Mouse (Mus musculus): Measurements from ENCODE around the gene Mgat5. TPM values are rescaled to one million over a fixed set of nuclear protein-coding genes. Genes with fewer than 3 reads are reported as not detected.

Mgat5 gene
- polyA plus RNA-seq, 1 experiment from 2014 or later = 7.2 TPM

GRCm38 (mm10) chr1:127260969-127261368, 56.2 kb downstream of the Mgat5 start:
- Histone ChIP-seq H3K27ac (ENCODE audit: low read depth, low read length) (no peak overlapping the region), H3K9ac (ENCODE audit: low read length) (no peak overlapping the region), H3K36me3 (ENCODE audit: control insufficient read depth, insufficient read depth, low read length) (no peaks in the 10 kb centered on the region), H3K4me3 (ENCODE audit: low read depth, low read length) (no peak overlapping the region), H3K4me2 (ENCODE audit: low read depth) (no peak overlapping the region), H3K9me3 (ENCODE audit: control insufficient read depth, low read length) (no peaks in the 10 kb centered on the region), H3K27me3 (ENCODE audit: control insufficient read depth, insufficient read depth, low read length) (no peaks in the 10 kb centered on the region), H3K4me1 (ENCODE audit: control insufficient read depth, insufficient read depth, low read length) (no peaks in the 10 kb centered on the region)
- DNase-seq (ENCODE audit: low spot score) (no peak), ATAC-seq (ENCODE audit: insufficient read depth, low FRiP score, low TSS enrichment) (no peak)
- 54% methylated on average over 6 of the region's 6 CpGs for WGBS

- WGBS = 76% methylated on average over 13 of the region's 13 CpGs
- H3K4me3 ChIP-seq (ENCODE audit: low read depth, low read length) = no peak overlapping the region
- no peak overlapping the region for H3K27ac ChIP-seq (ENCODE audit: low read depth, low read length)
- no peak for ATAC-seq (ENCODE audit: insufficient read depth, low FRiP score, low TSS enrichment)
- H3K9me3 ChIP-seq (ENCODE audit: control insufficient read depth, low read length) = no peaks in the 10 kb centered on the region
- peak; percentile 26 for DNase-seq (ENCODE audit: low spot score)
- H3K9ac ChIP-seq (ENCODE audit: low read length) = no peak overlapping the region
- no peaks in the 10 kb centered on the region for H3K27me3 ChIP-seq (ENCODE audit: control insufficient read depth, insufficient read depth, low read length)
- no peaks in the 10 kb centered on the region for H3K4me1 ChIP-seq (ENCODE audit: control insufficient read depth, insufficient read depth, low read length)
- no peak overlapping the region for H3K4me2 ChIP-seq (ENCODE audit: low read depth)
- H3K36me3 ChIP-seq (ENCODE audit: control insufficient read depth, insufficient read depth, low read length) = no peaks in the 10 kb centered on the region
Observed at GRCm38 (mm10) chr1:127262170-127262837, 57.5 kb downstream of the Mgat5 start.

- no peak overlapping the region for H3K9ac ChIP-seq (ENCODE audit: low read length)
- DNase-seq (ENCODE audit: low spot score) (peak; percentile 31), ATAC-seq (ENCODE audit: insufficient read depth, low FRiP score, low TSS enrichment) (peak; percentile 35; the same call in 1 of the 2 replicates)
- 69% methylated on average over 5 of the region's 5 CpGs for WGBS
- no peaks in the 10 kb centered on the region for H3K9me3 ChIP-seq (ENCODE audit: control insufficient read depth, low read length)
- H3K4me1 ChIP-seq (ENCODE audit: control insufficient read depth, insufficient read depth, low read length) = no peaks in the 10 kb centered on the region
- no peak overlapping the region for H3K27ac ChIP-seq (ENCODE audit: low read depth, low read length)
- H3K27me3 ChIP-seq (ENCODE audit: control insufficient read depth, insufficient read depth, low read length) = no peaks in the 10 kb centered on the region
- H3K4me3 ChIP-seq (ENCODE audit: low read depth, low read length) = no peak overlapping the region
- H3K36me3 ChIP-seq (ENCODE audit: control insufficient read depth, insufficient read depth, low read length) = no peaks in the 10 kb centered on the region
- H3K4me2 ChIP-seq (ENCODE audit: low read depth) = no peak overlapping the region
Observed at GRCm38 (mm10) chr1:127267985-127268384, 63.2 kb downstream of the Mgat5 start.

- no peaks in the 10 kb centered on the region for H3K36me3 ChIP-seq (ENCODE audit: control insufficient read depth, insufficient read depth, low read length)
- WGBS = 82% methylated on average over 3 of the region's 3 CpGs
- no peak for DNase-seq (ENCODE audit: low spot score)
Observed at GRCm38 (mm10) chr1:127269343-127269742, 64.5 kb downstream of the Mgat5 start.

GRCm38 (mm10) chr1:127270273-127271020, 65.6 kb downstream of the Mgat5 start:
- 83% methylated on average over 13 of the region's 13 CpGs for WGBS
- Histone ChIP-seq H3K9ac (ENCODE audit: low read length) (no peak overlapping the region), H3K27ac (ENCODE audit: low read depth, low read length) (no peak overlapping the region), H3K9me3 (ENCODE audit: control insufficient read depth, low read length) (no peaks in the 10 kb centered on the region), H3K4me3 (ENCODE audit: low read depth, low read length) (no peak overlapping the region), H3K27me3 (ENCODE audit: control insufficient read depth, insufficient read depth, low read length) (no peaks in the 10 kb centered on the region), H3K4me1 (ENCODE audit: control insufficient read depth, insufficient read depth, low read length) (no peaks in the 10 kb centered on the region), H3K4me2 (ENCODE audit: low read depth) (no peak overlapping the region), H3K36me3 (ENCODE audit: control insufficient read depth, insufficient read depth, low read length) (no peaks in the 10 kb centered on the region)
- ATAC-seq (ENCODE audit: insufficient read depth, low FRiP score, low TSS enrichment) (no peak), DNase-seq (ENCODE audit: low spot score) (no peak)

More at GRCm38 (mm10) chr1:127269343-127269742, 64.5 kb downstream of the Mgat5 start:
- no peaks in the 10 kb centered on the region for H3K27me3 ChIP-seq (ENCODE audit: control insufficient read depth, insufficient read depth, low read length)
- ATAC-seq (ENCODE audit: insufficient read depth, low FRiP score, low TSS enrichment) = no peak
- no peak overlapping the region for H3K27ac ChIP-seq (ENCODE audit: low read depth, low read length)
- no peak overlapping the region for H3K4me2 ChIP-seq (ENCODE audit: low read depth)
- H3K9ac ChIP-seq (ENCODE audit: low read length) = no peak overlapping the region
- no peaks in the 10 kb centered on the region for H3K9me3 ChIP-seq (ENCODE audit: control insufficient read depth, low read length)
- no peaks in the 10 kb centered on the region for H3K4me1 ChIP-seq (ENCODE audit: control insufficient read depth, insufficient read depth, low read length)
- no peak overlapping the region for H3K4me3 ChIP-seq (ENCODE audit: low read depth, low read length)

- H3K27me3 ChIP-seq (ENCODE audit: control insufficient read depth, insufficient read depth, low read length) = no peaks in the 10 kb centered on the region
- no peaks in the 10 kb centered on the region for H3K9me3 ChIP-seq (ENCODE audit: control insufficient read depth, low read length)
- no peak for DNase-seq (ENCODE audit: low spot score)
- H3K27ac ChIP-seq (ENCODE audit: low read depth, low read length) = no peak overlapping the region
- H3K9ac ChIP-seq (ENCODE audit: low read length) = no peak overlapping the region
- ATAC-seq (ENCODE audit: insufficient read depth, low FRiP score, low TSS enrichment) = no peak
- no peaks in the 10 kb centered on the region for H3K36me3 ChIP-seq (ENCODE audit: control insufficient read depth, insufficient read depth, low read length)
- 95% methylated on average over 4 of the region's 4 CpGs for WGBS
- H3K4me1 ChIP-seq (ENCODE audit: control insufficient read depth, insufficient read depth, low read length) = no peaks in the 10 kb centered on the region
- H3K4me3 ChIP-seq (ENCODE audit: low read depth, low read length) = no peak overlapping the region
- no peak overlapping the region for H3K4me2 ChIP-seq (ENCODE audit: low read depth)
Observed at GRCm38 (mm10) chr1:127271156-127271555, 66.3 kb downstream of the Mgat5 start.

GRCm38 (mm10) chr1:127273363-127273762, 68.5 kb downstream of the Mgat5 start:
- DNase-seq (ENCODE audit: low spot score) (no peak), ATAC-seq (ENCODE audit: insufficient read depth, low FRiP score, low TSS enrichment) (no peak)
- no peaks in the 10 kb centered on the region for H3K4me1 ChIP-seq (ENCODE audit: control insufficient read depth, insufficient read depth, low read length)
- no peak overlapping the region for H3K9ac ChIP-seq (ENCODE audit: low read length)
- no peaks in the 10 kb centered on the region for H3K36me3 ChIP-seq (ENCODE audit: control insufficient read depth, insufficient read depth, low read length)
- H3K4me2 ChIP-seq (ENCODE audit: low read depth) = no peak overlapping the region
- H3K27me3 ChIP-seq (ENCODE audit: control insufficient read depth, insufficient read depth, low read length) = no peaks in the 10 kb centered on the region
- no peak overlapping the region for H3K4me3 ChIP-seq (ENCODE audit: low read depth, low read length)
- no peaks in the 10 kb centered on the region for H3K9me3 ChIP-seq (ENCODE audit: control insufficient read depth, low read length)
- no peak overlapping the region for H3K27ac ChIP-seq (ENCODE audit: low read depth, low read length)
- WGBS = 91% methylated on average over 5 of the region's 5 CpGs

GRCm38 (mm10) chr1:127275572-127276324, 70.9 kb downstream of the Mgat5 start:
- H3K4me2 ChIP-seq (ENCODE audit: low read depth) = no peak overlapping the region
- no peaks in the 10 kb centered on the region for H3K4me1 ChIP-seq (ENCODE audit: control insufficient read depth, insufficient read depth, low read length)
- ATAC-seq (ENCODE audit: insufficient read depth, low FRiP score, low TSS enrichment) = no peak
- H3K27me3 ChIP-seq (ENCODE audit: control insufficient read depth, insufficient read depth, low read length) = no peaks in the 10 kb centered on the region
- no peak overlapping the region for H3K27ac ChIP-seq (ENCODE audit: low read depth, low read length)
- WGBS = 92% methylated on average over 3 of the region's 3 CpGs
- H3K9ac ChIP-seq (ENCODE audit: low read length) = no peak overlapping the region
- H3K4me3 ChIP-seq (ENCODE audit: low read depth, low read length) = no peak overlapping the region
- no peaks in the 10 kb centered on the region for H3K36me3 ChIP-seq (ENCODE audit: control insufficient read depth, insufficient read depth, low read length)
- DNase-seq (ENCODE audit: low spot score) = no peak
- H3K9me3 ChIP-seq (ENCODE audit: control insufficient read depth, low read length) = no peaks in the 10 kb centered on the region
